Mouse (Mus musculus): ENCODE results near the gene Negr1.

DNA sequence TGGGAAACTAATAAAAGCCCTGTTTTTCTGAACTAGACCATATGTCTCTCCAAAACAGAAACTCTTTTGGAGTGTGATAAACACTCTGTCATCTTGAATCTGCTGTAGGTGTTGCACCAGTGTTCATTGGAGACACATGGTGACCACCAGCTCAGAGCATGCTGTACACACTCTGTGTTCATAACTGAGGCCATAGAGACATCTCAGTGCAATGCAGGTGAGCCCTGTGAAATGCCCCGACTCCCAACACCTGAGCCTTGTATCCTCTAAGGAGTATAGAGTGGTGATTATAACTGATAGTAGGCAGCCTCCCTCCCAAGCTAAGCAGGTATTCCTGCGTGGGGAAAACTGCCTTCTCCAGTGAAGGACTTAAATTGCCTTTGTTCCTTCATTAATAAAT lies 415.2 kb downstream of the Negr1 start:
- TF ChIP-seq POLR2A (IDR thresholded peaks at IDR 0.05; ENCODE audit: insufficient read depth, low read depth, low read length): no peak
- TF ChIP-seq CTCF (IDR thresholded peaks at IDR 0.05): no peak
- TF ChIP-seq EP300 (IDR thresholded peaks at IDR 0.05; ENCODE audit: insufficient read depth, low read depth, low read length): no peak

Data from heart, adult 2 months (tissue).